In the genomic region with DNA sequence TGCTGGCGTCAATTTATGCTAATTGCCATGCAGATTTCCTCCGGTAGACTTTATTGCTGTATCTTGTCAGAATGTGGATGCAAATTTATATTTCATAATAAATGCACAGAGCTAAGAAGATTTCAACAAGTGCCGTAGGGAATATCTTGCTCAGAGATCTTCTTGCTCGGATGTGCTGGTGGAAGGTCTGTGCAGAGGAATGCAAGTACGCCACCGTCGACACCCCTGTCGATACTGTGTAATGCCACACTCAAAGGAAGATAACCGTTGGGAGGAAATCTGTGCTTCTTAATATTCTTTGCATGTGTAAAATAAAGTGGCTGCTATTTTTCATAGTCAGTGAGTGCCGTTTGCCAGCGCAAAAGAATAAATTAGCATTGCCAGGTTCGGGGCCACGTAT, we compare ENCODE assay signal across 16 mouse cellular contexts. TPM values are rescaled to one million over a fixed set of nuclear protein-coding genes. Genes with fewer than 3 reads are reported as not detected.
A peak's percentile ranks its signal among the peaks of the same experiment; 100 is the strongest.
DNase-seq lines count a peak whose midpoint lies in the region; ATAC-seq and TF ChIP-seq lines count a peak whose summit lies in the region.
"Had no signal": no experiment of that assay in that cellular context is flagged by ENCODE, and none has a peak within 500 bp of the region (broad histone marks: within the 10 kb centered on the region; RNA-seq: fewer than 3 reads in every experiment).

No protein-coding gene starts in this region.

- no peak overlapping the region for H3K4me3 ChIP-seq in layer of hippocampus, adult 2 months
- H3K4me3 ChIP-seq in forebrain, postnatal 0 days (ENCODE audit: low read depth, low read length) = no peak overlapping the region
- H3K4me3 ChIP-seq in midbrain, embryonic 10.5 days = no peak overlapping the region
- H3K4me3 ChIP-seq in neural tube, embryonic 13.5 days = no peak overlapping the region
- H3K4me3 ChIP-seq: limb, embryonic 13.5 days had no signal

- WGBS in forebrain, postnatal 0 days = 16% methylated on average over 13 of the region's 13 CpGs
- whole genome bisulfite sequencing in midbrain, embryonic 10.5 days = 79% methylated on average over 13 of the region's 13 CpGs
- 34% methylated on average over 13 of the region's 13 CpGs for WGBS in neural tube, embryonic 13.5 days

- 0 out of 2 replicates have a peak overlapping the region, but pooled peaks have one; percentile 15 for H3K9ac ChIP-seq in forebrain, postnatal 0 days
- 0 out of 2 replicates have a peak overlapping the region, but pooled peaks have one; percentile 13 for H3K9ac ChIP-seq in neural tube, embryonic 13.5 days
- H3K9ac ChIP-seq: limb, embryonic 13.5 days had no signal

- H3K4me1 ChIP-seq in forebrain, postnatal 0 days (ENCODE audit: insufficient read depth) = peaks cover 9% of the 10 kb centered on the region
- H3K4me1 ChIP-seq in midbrain, embryonic 10.5 days = peaks cover 39% of the 10 kb centered on the region
- peaks cover 53% of the 10 kb centered on the region for H3K4me1 ChIP-seq in neural tube, embryonic 13.5 days (replicated peaks)

- peak overlapping the region; percentile 59; the same call in 1 of the 2 replicates for H3K27ac ChIP-seq in layer of hippocampus, adult 2 months
- H3K27ac ChIP-seq in forebrain, postnatal 0 days (ENCODE audit: low read depth, low read length) = peak overlapping the region; percentile 31; the same call in 1 of the 2 replicates
- H3K27ac ChIP-seq in midbrain, embryonic 10.5 days (replicated peaks) = peak overlapping the region; percentile 43; the same call in 1 of the 2 replicates
- H3K27ac ChIP-seq in neural tube, embryonic 13.5 days (replicated peaks) = peak overlapping the region; percentile 82
- H3K27ac ChIP-seq: limb, embryonic 13.5 days had no signal

- H3K27me3 ChIP-seq in forebrain, postnatal 0 days (ENCODE audit: insufficient read depth, low read length) = no peaks in the 10 kb centered on the region
- no peaks in the 10 kb centered on the region for H3K27me3 ChIP-seq in midbrain, embryonic 10.5 days (ENCODE audit: low read depth, poor library complexity, severe bottlenecking)
- no peaks in the 10 kb centered on the region for H3K27me3 ChIP-seq in neural tube, embryonic 13.5 days
- H3K27me3 ChIP-seq: limb, embryonic 13.5 days had no signal

- DNase-seq in layer of hippocampus, adult 2 months (ENCODE audit: low spot score in 2 of 2) = no peak
- DNase-seq in layer of hippocampus, postnatal 25 days (ENCODE audit: extremely low spot score in 1 of 2, low spot score in 1 of 2) = no peak
- DNase-seq in forebrain, postnatal 0 days = peak; percentile 69
- no peak for DNase-seq in midbrain, embryonic 10.5 days (ENCODE audit: low spot score)
- DNase-seq in gastrocnemius, adult 18-20 months (ENCODE audit: low spot score) = no peak
- DNase-seq in left cerebral cortex, adult 18-20 months (ENCODE audit: low spot score in 2 of 2) = no peak
- no peak for DNase-seq in MN1 (ENCODE audit: low spot score)
- DNase-seq: cerebellum, adult 11 months; gastrocnemius, postnatal 36 days; heart, postnatal 36 days; kidney, adult 11 months; kidney, postnatal 4 days; right cerebral cortex, postnatal 14 days had no signal

- peak overlapping the region; percentile 30 for H3K4me2 ChIP-seq in forebrain, postnatal 0 days (ENCODE audit: low read depth)
- H3K4me2 ChIP-seq in neural tube, embryonic 13.5 days = peak overlapping the region; percentile 30
- H3K4me2 ChIP-seq: heart, embryonic 11.5 days; limb, embryonic 13.5 days had no signal

- no peak for TF ChIP-seq CTCF in layer of hippocampus, adult 2 months (conservative IDR thresholded peaks at IDR 0.05)
- peak; percentile 23; the same call in 1 of the 2 replicates for TF ChIP-seq CTCF in forebrain, postnatal 0 days (IDR thresholded peaks at IDR 0.05; ENCODE audit: low read depth)

- peak; percentile 79 for ATAC-seq in forebrain, postnatal 0 days
- peak; percentile 54 for ATAC-seq in neural tube, embryonic 13.5 days (ENCODE audit: low read depth)

- no peaks in the 10 kb centered on the region for H3K9me3 ChIP-seq in forebrain, postnatal 0 days (ENCODE audit: low read length)
- H3K9me3 ChIP-seq in midbrain, embryonic 10.5 days (replicated peaks) = no peaks in the 10 kb centered on the region
- 0 out of 2 replicates have a peak, but pooled peaks cover 3% of the 10 kb centered on the region for H3K9me3 ChIP-seq in neural tube, embryonic 13.5 days

- H3K36me3 ChIP-seq in forebrain, postnatal 0 days (ENCODE audit: insufficient read depth) = peaks cover 13% of the 10 kb centered on the region
- peaks cover 12% of the 10 kb centered on the region for H3K36me3 ChIP-seq in midbrain, embryonic 10.5 days
- peaks cover 28% of the 10 kb centered on the region for H3K36me3 ChIP-seq in neural tube, embryonic 13.5 days
- H3K36me3 ChIP-seq: limb, embryonic 13.5 days had no signal

RNA-seq across cellular contexts. Expression of gene Rab6b, which starts 35.5 kb away (rescaled TPM):
- total RNA-seq in layer of hippocampus, adult 2 months (2021) = 100 to 1,000 TPM; 429 to 449 TPM
- 100 to 1,000 TPM; 454 to 464 TPM for total RNA-seq in layer of hippocampus, postnatal 25 days (2021)
- 120 and 145 TPM in 2 replicates for total RNA-seq in forebrain, postnatal 0 days (2014; rRNA removed)
- 81.0 and 133 TPM in 2 replicates for polyA plus RNA-seq in forebrain, postnatal 0 days (2015; fragmentation: Nextera tagmentation; extraction: Ambion mirVana)
- polyA plus RNA-seq in midbrain, embryonic 10.5 days (2016; fragmentation: Nextera tagmentation; extraction: Ambion mirVana) = 12.3 and 19.9 TPM in 2 replicates
- polyA plus RNA-seq in neural tube, embryonic 13.5 days (2015; fragmentation: Nextera tagmentation; extraction: Ambion mirVana) = 82.5 and 86.2 TPM in 2 replicates
- 1 to 10 TPM in 1 of 2 experiments, under 1 TPM in 1; 0.64 to 1.2 TPM for total RNA-seq in gastrocnemius, adult 18-20 months (2021)
- 100 to 1,000 TPM; 566 to 572 TPM for total RNA-seq in left cerebral cortex, adult 18-20 months (2021)

RNA-seq across cellular contexts. Expression of gene Srprb, which starts 54.8 kb away (rescaled TPM):
- 10 to 100 TPM; 18.5 to 21.0 TPM for total RNA-seq in layer of hippocampus, adult 2 months (2021)
- 10 to 100 TPM; 20.5 to 22.4 TPM for total RNA-seq in layer of hippocampus, postnatal 25 days (2021)
- 41.9 and 43.3 TPM in 2 replicates for total RNA-seq in forebrain, postnatal 0 days (2014; rRNA removed)
- 37.3 and 40.1 TPM in 2 replicates for polyA plus RNA-seq in forebrain, postnatal 0 days (2015; fragmentation: Nextera tagmentation; extraction: Ambion mirVana)
- polyA plus RNA-seq in midbrain, embryonic 10.5 days (2016; fragmentation: Nextera tagmentation; extraction: Ambion mirVana) = 68.2 and 68.4 TPM in 2 replicates
- 51.5 and 56.3 TPM in 2 replicates for polyA plus RNA-seq in neural tube, embryonic 13.5 days (2015; fragmentation: Nextera tagmentation; extraction: Ambion mirVana)
- 10 to 100 TPM; 16.2 to 17.2 TPM for total RNA-seq in gastrocnemius, adult 18-20 months (2021)
- 10 to 100 TPM; 20.8 to 22.5 TPM for total RNA-seq in left cerebral cortex, adult 18-20 months (2021)

Comparison
In these comparisons a context has a peak if more than half of its experiments do, and no peak if none do; other contexts are left out.
1. H3K27ac ChIP-seq: peak in every context shown above with its lines; median percentile 82 in neural tube, embryonic 13.5 days; 59 in layer of hippocampus, adult 2 months; 43 in midbrain, embryonic 10.5 days; 31 in forebrain, postnatal 0 days.
2. RNA of gene Rab6b, which starts 35.5 kb away (total RNA-seq): 566 to 572 TPM in left cerebral cortex, adult 18-20 months, 454 to 464 TPM in layer of hippocampus, postnatal 25 days, 429 to 449 TPM in layer of hippocampus, adult 2 months and 120 to 145 TPM in forebrain, postnatal 0 days; 0.64 to 1.2 TPM in gastrocnemius, adult 18-20 months; every median in the first group is over 10 times any median in the second.